Mouse (Mus musculus) midbrain, embryonic 12.5 days (tissue): Measurements from ENCODE around the gene Zmym6. TPM values are rescaled to one million over a fixed set of nuclear protein-coding genes. Genes with fewer than 3 reads are reported as not detected.

Source experiments
- ATAC-seq: fragments of 200-750 bp; cut with Nextera tagmentation; 2 replicates; pipeline ENCODE4 v1.8.0; 2017; ENCODE audit warnings: low read depth, moderate TSS enrichment, moderate library complexity; ENCODE audit not compliant: low FRiP score
- H3K27ac ChIP-seq: fragments of 300-500 bp; sonication (generic); replicated peaks from 2 replicates; pipeline ENCODE4 v1.5.1; 2016; ENCODE audit warnings: mild to moderate bottlenecking
- H3K27me3 ChIP-seq: fragments of 300-500 bp; sonication (generic); 2 replicates; pipeline ENCODE4 v1.6.1; 2016; ENCODE audit warnings: mild to moderate bottlenecking
- H3K36me3 ChIP-seq: fragments of 300-500 bp; sonication (generic); 2 replicates; pipeline ENCODE4 v1.6.1; 2016
- H3K4me1 ChIP-seq: fragments of 300-500 bp; sonication (generic); 2 replicates; pipeline ENCODE4 v1.6.1; 2016
- H3K4me2 ChIP-seq: fragments of 300-500 bp; sonication (generic); replicated peaks from 2 replicates; pipeline ENCODE4 v1.6.1; 2016; ENCODE audit warnings: mild to moderate bottlenecking, moderate library complexity
- H3K4me3 ChIP-seq: fragments of 300-500 bp; sonication (generic); 2 replicates; pipeline ENCODE4 v1.5.1; 2016; ENCODE audit warnings: mild to moderate bottlenecking
- H3K9ac ChIP-seq: fragments of 300-500 bp; sonication (generic); replicated peaks from 2 replicates; pipeline ENCODE4 v1.6.1; 2016; ENCODE audit warnings: mild to moderate bottlenecking, moderate library complexity
- H3K9me3 ChIP-seq: fragments of 300-500 bp; sonication (generic); 2 replicates; pipeline ENCODE4 v1.6.1; 2016; ENCODE audit warnings: mild to moderate bottlenecking
- WGBS: fragments of 180-500 bp; shearing (Covaris S2); methylation state at CpG from one replicate; pipeline ENCODE4 v1.1.7; 2016; 5-methylcytosine and 5-hydroxymethylcytosine counted together
- polyA plus RNA-seq: library from polyadenylated mRNA; unstranded; fragments of >200 nt; fragmentation: Nextera tagmentation; extraction: Ambion mirVana; gene quantifications from 2 replicates; pipeline ENCODE4 v1.2.1, GENCODE M21; 2016

Gene Zmym6
- polyA plus RNA-seq, 1 experiment from 2014 or later = 40.3 TPM

DNA sequence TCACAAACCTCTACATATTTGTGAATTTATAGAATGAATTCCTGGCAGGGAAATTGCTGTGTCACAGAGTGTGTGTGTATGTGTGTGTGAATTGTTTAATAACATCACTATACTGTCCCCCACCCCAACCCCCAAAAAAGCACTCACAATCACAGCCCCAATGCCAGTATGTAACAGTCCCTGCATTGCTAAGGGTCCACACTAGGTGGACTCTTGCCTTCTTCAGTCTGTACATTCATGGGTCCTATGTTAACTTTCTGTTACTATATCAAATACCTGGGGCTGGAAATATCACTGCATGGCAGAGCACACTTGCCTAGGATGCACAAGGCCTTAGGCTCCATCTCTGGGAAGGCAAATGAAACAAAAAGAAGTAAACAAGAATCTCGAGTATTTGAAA lies 57.5 kb downstream of the Zmym6 start:
- ATAC-seq = no peak
- no peak overlapping the region for H3K9ac ChIP-seq
- WGBS = 55% methylated on average over 1 of the region's 1 CpGs

DNA sequence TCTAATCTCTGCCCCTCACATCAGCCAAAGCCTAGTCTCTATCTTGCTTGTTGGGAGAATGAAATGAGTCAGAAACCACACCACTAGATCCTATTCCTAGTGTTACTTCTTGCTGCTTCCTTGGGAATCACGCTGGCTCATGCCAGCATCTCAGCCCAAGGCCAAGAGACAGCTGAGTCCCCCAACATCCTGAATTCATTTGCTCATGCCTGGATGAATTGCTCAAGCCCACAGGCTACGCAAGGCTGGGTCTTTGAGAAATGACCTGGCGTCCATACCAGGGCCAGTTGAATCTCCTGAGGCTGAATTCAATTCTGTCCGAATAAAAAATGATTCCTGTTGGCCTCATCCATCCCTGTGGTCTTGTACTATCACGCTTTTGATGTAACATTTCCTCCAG lies 60.4 kb downstream of the Zmym6 start:
- Histone ChIP-seq H3K36me3 (no peaks in the 10 kb centered on the region), H3K27ac (no peak overlapping the region), H3K4me2 (no peak overlapping the region), H3K9ac (no peak overlapping the region), H3K9me3 (no peaks in the 10 kb centered on the region), H3K27me3 (no peaks in the 10 kb centered on the region), H3K4me3 (no peak overlapping the region), H3K4me1 (peaks cover 6% of the 10 kb centered on the region; the same call in 1 of the 2 replicates)
- ATAC-seq = no peak
- WGBS = 80% methylated on average over 5 of the region's 5 CpGs

More for the DNA sequence above, 57.5 kb downstream of the Zmym6 start:
- no peaks in the 10 kb centered on the region for H3K9me3 ChIP-seq
- H3K4me3 ChIP-seq = no peak overlapping the region
- no peaks in the 10 kb centered on the region for H3K36me3 ChIP-seq
- no peak overlapping the region for H3K27ac ChIP-seq
- no peaks in the 10 kb centered on the region for H3K27me3 ChIP-seq
- peaks cover 6% of the 10 kb centered on the region; the same call in 1 of the 2 replicates for H3K4me1 ChIP-seq
- no peak overlapping the region for H3K4me2 ChIP-seq

DNA sequence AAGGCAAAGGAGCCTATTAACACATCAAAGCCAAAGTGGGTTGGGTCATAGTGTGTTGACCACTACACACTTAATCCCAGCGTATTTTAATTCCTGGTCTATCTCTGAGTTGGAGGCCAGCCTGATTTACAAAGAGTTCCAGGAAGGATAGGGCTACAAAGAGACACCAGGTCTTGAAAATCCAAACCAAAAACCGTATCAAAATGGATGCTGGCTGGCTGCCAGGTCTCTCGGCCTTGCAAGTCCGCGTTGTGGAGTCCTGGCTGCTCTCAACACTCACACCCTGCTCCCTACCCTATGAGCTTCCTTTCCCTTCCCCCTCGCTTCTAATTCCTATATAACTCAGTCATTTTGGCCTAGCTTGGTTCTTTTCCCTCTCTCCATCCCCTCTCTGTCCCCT lies 61.3 kb downstream of the Zmym6 start:
- ATAC-seq = no peak
- no peaks in the 10 kb centered on the region for H3K9me3 ChIP-seq
- no peak overlapping the region for H3K4me3 ChIP-seq
- no peak overlapping the region for H3K9ac ChIP-seq
- peaks cover 6% of the 10 kb centered on the region; the same call in 1 of the 2 replicates for H3K4me1 ChIP-seq
- H3K27me3 ChIP-seq = no peaks in the 10 kb centered on the region
- H3K4me2 ChIP-seq = no peak overlapping the region
- 39% methylated on average over 6 of the region's 6 CpGs for WGBS
- no peak overlapping the region for H3K27ac ChIP-seq
- H3K36me3 ChIP-seq = no peaks in the 10 kb centered on the region

GRCm38 (mm10) chr4:127150031-127150430 lies 72.8 kb downstream of the Zmym6 start:
- Histone ChIP-seq H3K9me3 (no peaks in the 10 kb centered on the region), H3K4me2 (no peak overlapping the region), H3K36me3 (no peaks in the 10 kb centered on the region), H3K27ac (no peak overlapping the region), H3K27me3 (no peaks in the 10 kb centered on the region), H3K9ac (no peak overlapping the region), H3K4me3 (no peak overlapping the region), H3K4me1 (no peaks in the 10 kb centered on the region)
- no peak for ATAC-seq
- 87% methylated on average over 13 of the region's 13 CpGs for WGBS

GRCm38 (mm10) chr4:127153345-127153744 lies 76.2 kb downstream of the Zmym6 start:
- WGBS = 66% methylated on average over 1 of the region's 1 CpGs
- H3K9me3 ChIP-seq = no peaks in the 10 kb centered on the region
- no peaks in the 10 kb centered on the region for H3K36me3 ChIP-seq
- no peak overlapping the region for H3K4me2 ChIP-seq
- H3K27ac ChIP-seq = no peak overlapping the region
- H3K4me3 ChIP-seq = no peak overlapping the region
- H3K27me3 ChIP-seq = no peaks in the 10 kb centered on the region
- no peaks in the 10 kb centered on the region for H3K4me1 ChIP-seq
- ATAC-seq = no peak
- H3K9ac ChIP-seq = no peak overlapping the region

DNA sequence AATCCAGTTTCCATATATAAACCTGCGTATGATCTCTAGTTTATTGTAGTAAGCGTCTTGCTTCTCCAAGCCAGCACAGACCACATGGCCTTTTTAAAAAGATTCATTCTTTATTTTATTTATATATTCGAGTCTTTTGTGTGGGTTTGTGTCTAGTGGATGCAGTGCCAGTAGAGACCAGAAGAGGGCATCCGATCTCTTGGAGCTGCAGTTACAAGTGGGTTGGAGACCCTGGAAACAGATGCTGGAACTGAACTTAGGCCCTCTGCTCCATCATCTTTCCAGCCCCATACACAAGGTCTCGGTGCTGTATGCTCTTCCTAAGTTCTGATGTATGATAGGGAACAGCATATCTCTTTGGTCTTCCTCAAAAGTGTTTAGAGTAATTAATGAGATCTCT lies 78.6 kb downstream of the Zmym6 start:
- Histone ChIP-seq H3K27me3 (no peaks in the 10 kb centered on the region), H3K27ac (no peak overlapping the region), H3K4me3 (no peak overlapping the region), H3K9ac (no peak overlapping the region), H3K4me1 (no peaks in the 10 kb centered on the region), H3K9me3 (no peaks in the 10 kb centered on the region), H3K4me2 (no peak overlapping the region), H3K36me3 (no peaks in the 10 kb centered on the region)
- no peak for ATAC-seq
- 63% methylated on average over 5 of the region's 5 CpGs for WGBS

GRCm38 (mm10) chr4:127157746-127158145 lies 80.6 kb downstream of the Zmym6 start:
- WGBS = 86% methylated on average over 4 of the region's 4 CpGs
- ATAC-seq = no peak
- Histone ChIP-seq H3K27ac (no peak overlapping the region), H3K9me3 (no peaks in the 10 kb centered on the region), H3K27me3 (no peaks in the 10 kb centered on the region), H3K4me1 (no peaks in the 10 kb centered on the region), H3K36me3 (no peaks in the 10 kb centered on the region), H3K4me2 (no peak overlapping the region), H3K9ac (no peak overlapping the region), H3K4me3 (no peak overlapping the region)

DNA sequence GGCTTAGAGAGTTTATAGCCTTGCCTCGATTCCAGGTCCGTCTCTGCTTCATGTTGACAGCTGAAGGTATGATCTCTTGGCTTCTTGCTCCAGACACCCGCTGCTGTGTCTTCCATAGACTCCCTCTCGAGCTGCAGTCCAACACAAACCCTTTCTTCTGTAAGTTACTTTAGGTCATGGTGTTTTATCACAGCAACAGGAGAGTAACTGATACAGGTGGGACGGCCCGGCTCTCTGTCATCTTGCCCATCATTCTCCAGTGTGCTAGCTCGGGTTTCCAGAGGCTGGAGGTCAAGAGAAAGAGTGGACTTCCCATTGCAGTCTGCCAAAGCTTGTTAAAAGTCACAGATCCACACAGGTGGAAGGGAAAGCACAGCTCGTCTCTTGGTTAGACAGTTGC lies 86.7 kb downstream of the Zmym6 start:
- Histone ChIP-seq H3K36me3 (no peaks in the 10 kb centered on the region), H3K9me3 (no peaks in the 10 kb centered on the region), H3K9ac (no peak overlapping the region), H3K4me1 (peaks cover 10% of the 10 kb centered on the region; the same call in 1 of the 2 replicates), H3K4me3 (no peak overlapping the region), H3K27me3 (peaks cover 27% of the 10 kb centered on the region), H3K27ac (no peak overlapping the region), H3K4me2 (no peak overlapping the region)
- ATAC-seq = no peak
- 73% methylated on average over 8 of the region's 8 CpGs for WGBS

DNA sequence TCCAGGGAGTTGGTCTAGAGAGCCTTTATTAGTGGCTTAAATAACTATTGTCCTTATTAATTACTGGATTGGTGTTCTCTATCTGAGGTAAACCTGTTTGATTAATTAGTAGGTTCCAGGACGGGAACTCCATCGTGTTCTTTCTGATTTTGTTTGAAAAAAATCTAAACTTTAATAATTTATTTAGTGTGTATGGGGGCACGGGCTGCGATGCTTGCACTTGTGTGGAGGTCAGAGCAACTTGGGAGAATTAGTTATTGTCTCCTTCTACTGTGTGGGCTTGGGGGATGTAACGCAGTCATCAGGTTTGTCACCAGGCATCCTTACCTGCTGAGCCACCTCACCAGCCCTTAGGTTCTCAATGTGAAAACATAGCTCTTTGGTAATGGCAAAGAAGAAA lies 89.9 kb downstream of the Zmym6 start:
- ATAC-seq = no peak

GRCm38 (mm10) chr4:127167731-127168130 lies 90.5 kb downstream of the Zmym6 start:
- peak overlapping the region; percentile 86 for H3K4me3 ChIP-seq
- no peak overlapping the region for H3K9ac ChIP-seq
- H3K4me1 ChIP-seq = peaks cover 31% of the 10 kb centered on the region
- H3K27me3 ChIP-seq = peaks cover 63% of the 10 kb centered on the region
- ATAC-seq = no peak; the same call in 1 of the 2 replicates
- no peak overlapping the region for H3K27ac ChIP-seq
- no peaks in the 10 kb centered on the region for H3K36me3 ChIP-seq
- H3K9me3 ChIP-seq = no peaks in the 10 kb centered on the region
- WGBS = 18% methylated on average over 8 of the region's 8 CpGs
- peak overlapping the region; percentile 98 for H3K4me2 ChIP-seq

More for the DNA sequence above, 89.9 kb downstream of the Zmym6 start:
- no peak overlapping the region for H3K4me2 ChIP-seq
- no peak overlapping the region for H3K4me3 ChIP-seq
- H3K9ac ChIP-seq = no peak overlapping the region
- no peaks in the 10 kb centered on the region for H3K36me3 ChIP-seq
- no peak overlapping the region for H3K27ac ChIP-seq
- H3K4me1 ChIP-seq = peaks cover 31% of the 10 kb centered on the region
- WGBS = 77% methylated on average over 5 of the region's 5 CpGs
- peaks cover 56% of the 10 kb centered on the region for H3K27me3 ChIP-seq
- no peaks in the 10 kb centered on the region for H3K9me3 ChIP-seq

GRCm38 (mm10) chr4:127168211-127168913 lies 91.2 kb downstream of the Zmym6 start:
- Histone ChIP-seq H3K36me3 (no peaks in the 10 kb centered on the region), H3K9ac (peak overlapping the region; percentile 88), H3K27ac (peak overlapping the region; percentile 75), H3K9me3 (no peaks in the 10 kb centered on the region), H3K4me1 (peaks cover 31% of the 10 kb centered on the region), H3K4me3 (peak overlapping the region; percentile 86), H3K4me2 (peak overlapping the region; percentile 98), H3K27me3 (peaks cover 69% of the 10 kb centered on the region)
- WGBS = under 1% methylated on average over 39 of the region's 39 CpGs
- peak; percentile 77 for ATAC-seq

- ATAC-seq = peak; percentile 47
- H3K4me1 ChIP-seq = peaks cover 31% of the 10 kb centered on the region
Measured at GRCm38 (mm10) chr4:127168914-127169345, 91.7 kb downstream of the Zmym6 start, which contains the start of gene Dlgap3. Dlgap3 (plus strand) TSS chr4:127169204.

More at GRCm38 (mm10) chr4:127168914-127169345, 91.7 kb downstream of the Zmym6 start, which contains the start of gene Dlgap3:
- no peaks in the 10 kb centered on the region for H3K9me3 ChIP-seq
- peak within 1 kb of the TSS; percentile 75 for H3K27ac ChIP-seq
- 1% methylated on average over 53 of the region's 67 CpGs for WGBS
- H3K36me3 ChIP-seq = no peaks in the 10 kb centered on the region
- peaks cover 69% of the 10 kb centered on the region for H3K27me3 ChIP-seq
- peak within 1 kb of the TSS; percentile 86 for H3K4me3 ChIP-seq
- H3K4me2 ChIP-seq = peak within 1 kb of the TSS; percentile 98
- peak within 1 kb of the TSS; percentile 88 for H3K9ac ChIP-seq
